Mouse (Mus musculus): Measurements from ENCODE around the gene Tmem238.

The Tmem238 gene

GRCm38 (mm10) chr7:4747156-4747899, 42.1 kb downstream of the Tmem238 start:
- DNase-seq (ENCODE audit: low read depth, low spot score), result no peak

DNA sequence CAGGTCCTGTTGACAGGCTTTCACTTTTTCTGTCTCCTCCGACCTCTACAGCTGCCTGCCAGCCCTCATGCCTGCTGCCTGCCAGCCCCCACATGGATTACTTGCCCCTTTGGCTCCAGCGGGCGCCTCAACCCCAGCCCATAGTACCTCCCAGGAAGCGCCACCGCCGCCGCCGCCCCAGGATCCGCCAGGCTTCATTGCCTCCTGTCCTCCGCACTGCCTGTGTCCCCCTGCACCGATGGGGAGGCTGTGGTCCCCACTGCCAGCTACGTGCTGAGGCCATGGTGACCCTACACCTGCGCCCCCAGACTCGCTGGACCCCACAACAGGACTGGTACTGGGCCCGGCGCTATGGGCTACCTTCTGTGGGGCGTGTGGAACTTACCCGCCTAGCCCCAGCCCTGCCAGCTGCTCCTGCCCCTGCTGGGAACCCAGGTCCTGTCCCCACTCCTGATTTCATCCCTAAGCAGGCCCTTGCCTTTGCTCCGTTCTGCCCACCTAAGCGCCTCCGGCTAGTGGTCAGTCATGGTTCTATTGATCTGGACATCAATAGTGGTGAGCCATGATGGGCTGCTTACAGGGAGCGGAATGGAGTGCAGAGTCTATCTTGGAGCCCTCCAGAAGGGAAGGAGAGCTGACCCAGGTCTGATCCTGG, 43.0 kb downstream of the Tmem238 start:
- no peak for DNase-seq (ENCODE audit: low read depth, low spot score)

- DNase-seq (ENCODE audit: low read depth, low spot score), result no peak
Observed at GRCm38 (mm10) chr7:4744886-4745285, 44.6 kb downstream of the Tmem238 start.

DNA sequence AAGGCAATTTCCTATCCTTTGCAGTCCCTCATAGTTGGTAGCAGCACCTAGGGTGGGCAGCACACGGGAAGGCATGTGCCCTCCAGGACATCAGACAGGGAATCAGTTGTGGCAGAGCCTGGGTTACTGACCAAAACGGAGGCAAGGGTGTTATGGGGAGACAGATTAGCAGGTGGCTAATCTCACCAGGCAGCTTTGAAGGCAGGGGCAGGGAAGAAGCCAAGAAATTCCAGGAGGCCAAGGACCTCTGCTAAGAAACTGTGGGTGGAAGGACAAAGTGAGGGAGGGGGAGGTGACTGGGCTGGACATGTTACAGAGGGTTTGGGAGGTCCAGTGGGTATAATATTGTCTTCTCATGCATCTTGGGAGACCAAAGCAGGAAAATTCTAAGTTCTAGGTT, 46.1 kb downstream of the Tmem238 start:
- DNase-seq (ENCODE audit: low read depth, low spot score), result no peak

DNA sequence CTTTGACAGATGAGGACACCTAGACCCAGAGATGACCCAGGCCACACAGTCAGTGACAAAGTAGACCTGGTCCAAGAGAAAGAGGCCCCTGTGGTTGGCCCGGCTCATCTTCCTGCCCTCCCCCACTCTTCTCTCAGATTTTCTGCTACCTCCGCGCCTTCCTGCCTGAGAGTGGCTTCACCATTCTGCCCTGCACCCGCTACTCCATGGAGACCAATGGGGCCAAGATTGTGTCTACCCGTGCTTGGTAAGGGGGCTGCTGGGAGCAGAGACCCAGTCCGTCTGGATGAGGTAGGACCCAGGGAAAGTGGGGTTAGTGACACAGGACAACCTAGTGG, 47.0 kb downstream of the Tmem238 start:
- no peak for DNase-seq (ENCODE audit: low read depth, low spot score)

GRCm38 (mm10) chr7:4741672-4742481, 47.6 kb downstream of the Tmem238 start:
- DNase-seq (ENCODE audit: low read depth, low spot score), result no peak

- peak; percentile 23 for DNase-seq (ENCODE audit: low read depth, low spot score)
Observed at GRCm38 (mm10) chr7:4741151-4741550, 48.3 kb downstream of the Tmem238 start.

GRCm38 (mm10) chr7:4740309-4740727, 49.1 kb downstream of the Tmem238 start:
- no peak for DNase-seq (ENCODE audit: low read depth, low spot score)

- DNase-seq (ENCODE audit: low read depth, low spot score), result peak; percentile 98
Observed at GRCm38 (mm10) chr7:4739544-4740275, 49.7 kb downstream of the Tmem238 start, which contains the start of gene Kmt5c. Gene Kmt5c (plus strand): TSS chr7:4740115.

GRCm38 (mm10) chr7:4739041-4739543, 50.4 kb downstream of the Tmem238 start:
- DNase-seq (ENCODE audit: low read depth, low spot score), result no peak
